Mouse (Mus musculus): ENCODE measurements around the gene Oprd1. TPM values are rescaled to one million over a fixed set of nuclear protein-coding genes. Genes with fewer than 3 reads are reported as not detected.

The Oprd1 gene
- polyA plus RNA-seq (2015; fragmentation: Nextera tagmentation; extraction: Ambion mirVana) = 0.90 and 1.1 TPM in 2 replicates

- peak; percentile 70; the same call in 1 of the 2 replicates for ATAC-seq (ENCODE audit: low FRiP score)
- peak within 1 kb of the TSS; percentile 37 for H3K9ac ChIP-seq (replicated peaks)
- H3K4me3 ChIP-seq (replicated peaks) = peak within 1 kb of the TSS; percentile 41
- H3K27me3 ChIP-seq (replicated peaks) = peaks cover 63% of the 10 kb centered on the region
- no peaks in the 10 kb centered on the region for H3K9me3 ChIP-seq (replicated peaks)
- WGBS = under 1% methylated on average over 81 of the region's 89 CpGs
- peak within 1 kb of the TSS; percentile 65 for H3K4me2 ChIP-seq
- no peaks in the 10 kb centered on the region for H3K36me3 ChIP-seq
- H3K4me1 ChIP-seq = peaks cover 11% of the 10 kb centered on the region
- no peak within 1 kb of the TSS for H3K27ac ChIP-seq (replicated peaks)
Measured at GRCm38 (mm10) chr4:132144080-132144841, at the start of gene Oprd1. TSS of gene Oprd1 (minus strand) at chr4:132144486.

- H3K9me3 ChIP-seq (replicated peaks) = no peaks in the 10 kb centered on the region
- no peak for ATAC-seq (ENCODE audit: low FRiP score)
- peaks cover 24% of the 10 kb centered on the region for H3K36me3 ChIP-seq
- H3K27me3 ChIP-seq (replicated peaks) = no peaks in the 10 kb centered on the region
- WGBS = 93% methylated on average over 2 of the region's 2 CpGs
- no peak overlapping the region for H3K4me3 ChIP-seq (replicated peaks)
- H3K27ac ChIP-seq (replicated peaks) = no peak overlapping the region
- H3K4me1 ChIP-seq = no peaks in the 10 kb centered on the region
- no peak overlapping the region for H3K4me2 ChIP-seq
- H3K9ac ChIP-seq (replicated peaks) = no peak overlapping the region
Measured at GRCm38 (mm10) chr4:132187826-132188401, 43.6 kb upstream of the Oprd1 start.

- H3K4me1 ChIP-seq = peaks cover 3% of the 10 kb centered on the region; the same call in 1 of the 2 replicates
- H3K4me3 ChIP-seq (replicated peaks) = no peak overlapping the region
- H3K9me3 ChIP-seq (replicated peaks) = no peaks in the 10 kb centered on the region
- ATAC-seq (ENCODE audit: low FRiP score) = no peak
- WGBS = 93% methylated on average over 3 of the region's 3 CpGs
- H3K36me3 ChIP-seq = peaks cover 19% of the 10 kb centered on the region
- no peaks in the 10 kb centered on the region for H3K27me3 ChIP-seq (replicated peaks)
- no peak overlapping the region for H3K27ac ChIP-seq (replicated peaks)
- H3K4me2 ChIP-seq = no peak overlapping the region
- no peak overlapping the region for H3K9ac ChIP-seq (replicated peaks)
Measured at GRCm38 (mm10) chr4:132183162-132183561, 38.9 kb upstream of the Oprd1 start.

- 64% methylated on average over 22 of the region's 22 CpGs for WGBS
- Histone ChIP-seq H3K4me2 (no peak overlapping the region), H3K36me3 (peaks cover 19% of the 10 kb centered on the region), H3K27ac (replicated peaks) (no peak overlapping the region), H3K27me3 (replicated peaks) (no peaks in the 10 kb centered on the region), H3K4me3 (replicated peaks) (no peak overlapping the region), H3K9ac (replicated peaks) (no peak overlapping the region), H3K4me1 (peaks cover 3% of the 10 kb centered on the region; the same call in 1 of the 2 replicates), H3K9me3 (replicated peaks) (no peaks in the 10 kb centered on the region)
- no peak for ATAC-seq (ENCODE audit: low FRiP score)
Measured at GRCm38 (mm10) chr4:132181721-132182658, 37.7 kb upstream of the Oprd1 start.

- Histone ChIP-seq H3K27me3 (replicated peaks) (no peaks in the 10 kb centered on the region), H3K4me1 (peaks cover 3% of the 10 kb centered on the region; the same call in 1 of the 2 replicates), H3K4me2 (no peak overlapping the region), H3K4me3 (replicated peaks) (no peak overlapping the region), H3K9me3 (replicated peaks) (no peaks in the 10 kb centered on the region), H3K9ac (replicated peaks) (no peak overlapping the region), H3K36me3 (peaks cover 16% of the 10 kb centered on the region), H3K27ac (replicated peaks) (no peak overlapping the region)
- WGBS = 79% methylated on average over 9 of the region's 9 CpGs
- ATAC-seq (ENCODE audit: low FRiP score) = no peak
Measured at GRCm38 (mm10) chr4:132180710-132181109, 36.4 kb upstream of the Oprd1 start.

DNA sequence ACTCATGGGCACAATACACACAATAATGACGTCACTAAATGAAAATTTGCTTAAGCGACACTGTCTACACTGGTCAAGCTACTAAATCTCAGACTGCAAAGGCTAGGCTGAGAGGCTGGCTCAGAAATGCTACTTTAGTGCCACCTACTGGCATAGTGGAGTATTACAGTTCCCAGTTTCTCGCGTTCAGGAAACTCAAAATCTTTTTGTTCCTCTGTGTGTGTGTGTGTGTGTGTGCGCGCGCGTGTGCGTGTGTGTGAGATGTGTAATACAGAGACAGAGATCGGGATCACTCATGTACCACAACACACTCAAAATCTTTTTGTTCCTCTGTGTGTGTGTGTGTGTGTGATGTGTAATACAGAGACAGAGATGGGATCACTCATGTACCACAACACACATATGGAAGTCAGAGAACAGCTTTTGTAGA, 34.4 kb upstream of the Oprd1 start:
- no peak overlapping the region for H3K27ac ChIP-seq (replicated peaks)
- no peaks in the 10 kb centered on the region for H3K9me3 ChIP-seq (replicated peaks)
- H3K4me3 ChIP-seq (replicated peaks) = no peak overlapping the region
- 6% methylated on average over 10 of the region's 10 CpGs for WGBS
- H3K4me2 ChIP-seq = no peak overlapping the region
- H3K9ac ChIP-seq (replicated peaks) = no peak overlapping the region
- H3K36me3 ChIP-seq = peaks cover 5% of the 10 kb centered on the region
- peak; percentile 80 for ATAC-seq (ENCODE audit: low FRiP score)
- H3K27me3 ChIP-seq (replicated peaks) = no peaks in the 10 kb centered on the region
- H3K4me1 ChIP-seq = peaks cover 3% of the 10 kb centered on the region; the same call in 1 of the 2 replicates

DNA sequence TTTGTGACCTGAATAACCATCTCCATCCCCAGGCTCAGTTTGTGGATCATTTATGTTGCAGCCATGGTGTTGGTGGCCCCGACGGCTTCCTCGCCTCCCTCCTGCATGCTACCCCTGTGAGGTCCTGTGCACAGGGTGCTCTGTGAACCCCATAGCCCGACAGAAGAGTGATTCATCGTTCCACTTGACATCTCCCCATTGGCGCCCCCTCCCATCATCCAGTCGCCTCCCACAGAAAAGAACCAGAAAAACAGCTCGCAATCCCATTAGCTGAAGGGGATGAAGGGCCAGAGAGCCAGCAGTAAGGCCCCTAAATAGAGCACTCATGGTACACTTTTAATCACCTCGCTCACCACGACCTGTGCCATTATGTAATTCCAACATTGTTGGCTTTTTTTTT, 32.2 kb upstream of the Oprd1 start:
- no peaks in the 10 kb centered on the region; the same call in 1 of the 2 replicates for H3K36me3 ChIP-seq
- WGBS = 48% methylated on average over 10 of the region's 10 CpGs

DNA sequence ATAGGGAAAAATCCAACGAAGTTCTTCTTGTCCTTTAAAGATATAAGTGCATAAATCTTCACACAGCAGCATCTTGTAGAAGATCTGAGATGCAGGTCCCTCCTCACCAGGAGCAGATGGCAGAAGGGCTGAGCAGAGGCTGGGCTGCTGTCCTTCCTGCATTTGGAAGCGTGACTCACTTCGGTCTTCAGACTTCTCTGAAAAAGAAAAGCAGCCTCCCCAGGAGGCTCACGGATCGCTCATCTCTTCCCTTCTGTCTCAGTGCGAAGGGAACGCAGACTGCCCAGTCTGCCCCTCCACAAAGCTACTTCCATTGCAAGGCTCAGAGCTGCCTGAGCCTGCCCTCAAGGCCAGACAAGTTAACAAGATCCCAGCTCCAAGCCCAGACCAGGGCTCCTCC, 26.6 kb upstream of the Oprd1 start:
- H3K27ac ChIP-seq (replicated peaks) = no peak overlapping the region
- H3K9me3 ChIP-seq (replicated peaks) = no peaks in the 10 kb centered on the region
- H3K36me3 ChIP-seq = no peaks in the 10 kb centered on the region
- ATAC-seq (ENCODE audit: low FRiP score) = no peak
- no peak overlapping the region for H3K4me3 ChIP-seq (replicated peaks)
- 19% methylated on average over 7 of the region's 7 CpGs for WGBS
- peaks cover 10% of the 10 kb centered on the region for H3K4me1 ChIP-seq
- H3K4me2 ChIP-seq = no peak overlapping the region
- no peaks in the 10 kb centered on the region for H3K27me3 ChIP-seq (replicated peaks)
- H3K9ac ChIP-seq (replicated peaks) = no peak overlapping the region

More for the DNA sequence above, 32.2 kb upstream of the Oprd1 start:
- Histone ChIP-seq H3K4me2 (no peak overlapping the region), H3K27ac (replicated peaks) (no peak overlapping the region), H3K9me3 (replicated peaks) (no peaks in the 10 kb centered on the region), H3K4me1 (peaks cover 3% of the 10 kb centered on the region; the same call in 1 of the 2 replicates), H3K27me3 (replicated peaks) (no peaks in the 10 kb centered on the region), H3K4me3 (replicated peaks) (no peak overlapping the region), H3K9ac (replicated peaks) (no peak overlapping the region)
- no peak for ATAC-seq (ENCODE audit: low FRiP score)

- 86% methylated on average over 5 of the region's 5 CpGs for WGBS
- Histone ChIP-seq H3K9ac (replicated peaks) (no peak overlapping the region), H3K4me1 (peaks cover 21% of the 10 kb centered on the region), H3K4me3 (replicated peaks) (no peak overlapping the region), H3K27me3 (replicated peaks) (no peaks in the 10 kb centered on the region), H3K36me3 (no peaks in the 10 kb centered on the region), H3K27ac (replicated peaks) (no peak overlapping the region), H3K9me3 (replicated peaks) (no peaks in the 10 kb centered on the region), H3K4me2 (no peak overlapping the region)
- ATAC-seq (ENCODE audit: low FRiP score) = no peak
Measured at GRCm38 (mm10) chr4:132169761-132170160, 25.5 kb upstream of the Oprd1 start.

DNA sequence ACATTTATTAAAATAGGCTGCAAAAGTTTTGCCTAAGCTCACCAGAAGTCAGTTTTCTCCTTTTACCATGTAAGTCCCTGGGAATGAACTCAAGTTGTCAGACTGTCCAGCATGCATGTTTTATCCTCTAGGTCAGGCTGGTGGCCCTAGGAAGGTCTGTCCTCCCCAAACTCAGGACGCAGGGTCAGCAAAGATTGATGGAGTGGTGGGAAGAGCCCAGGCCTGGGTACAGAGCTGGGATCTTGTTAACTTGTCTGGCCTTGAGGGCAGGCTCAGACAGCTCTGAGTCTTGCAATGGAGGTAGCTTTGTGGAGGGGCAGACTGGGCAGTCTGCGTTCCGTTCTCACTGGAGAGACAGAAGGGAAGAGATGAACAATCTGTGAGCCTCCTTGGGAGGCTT, 25.0 kb upstream of the Oprd1 start:
- WGBS = 95% methylated on average over 3 of the region's 3 CpGs

GRCm38 (mm10) chr4:132167436-132167835, 23.1 kb upstream of the Oprd1 start:
- no peak overlapping the region for H3K9ac ChIP-seq (replicated peaks)
- no peak overlapping the region for H3K4me2 ChIP-seq
- no peaks in the 10 kb centered on the region for H3K9me3 ChIP-seq (replicated peaks)
- no peak for ATAC-seq (ENCODE audit: low FRiP score)
- H3K4me3 ChIP-seq (replicated peaks) = no peak overlapping the region
- WGBS = 73% methylated on average over 3 of the region's 3 CpGs
- no peaks in the 10 kb centered on the region for H3K36me3 ChIP-seq
- no peak overlapping the region for H3K27ac ChIP-seq (replicated peaks)
- no peaks in the 10 kb centered on the region for H3K27me3 ChIP-seq (replicated peaks)
- peaks cover 21% of the 10 kb centered on the region for H3K4me1 ChIP-seq

More for the DNA sequence above, 25.0 kb upstream of the Oprd1 start:
- no peaks in the 10 kb centered on the region for H3K36me3 ChIP-seq
- no peak overlapping the region for H3K9ac ChIP-seq (replicated peaks)
- H3K4me1 ChIP-seq = peaks cover 21% of the 10 kb centered on the region
- no peak overlapping the region for H3K4me3 ChIP-seq (replicated peaks)
- H3K27me3 ChIP-seq (replicated peaks) = no peaks in the 10 kb centered on the region
- H3K4me2 ChIP-seq = no peak overlapping the region
- no peaks in the 10 kb centered on the region for H3K9me3 ChIP-seq (replicated peaks)
- no peak overlapping the region for H3K27ac ChIP-seq (replicated peaks)
- ATAC-seq (ENCODE audit: low FRiP score) = no peak
